Mouse (Mus musculus): ENCODE data around the gene Efcab3. TPM values are rescaled to one million over a fixed set of nuclear protein-coding genes. Genes with fewer than 3 reads are reported as not detected.
"Not testable (repeated sequence)": the region's sequence is repeated elsewhere in the genome, so short reads cannot be mapped to it uniquely, and the experiment has no call there.

The Efcab3 gene
- not detected for total RNA-seq (2018; cell fraction: chromatin; rRNA removed)
- not detected for total RNA-seq (2018; cell fraction: cytosol; rRNA removed)
- total RNA-seq (2018; cell fraction: nucleus; rRNA removed) = not detected
- polyA plus RNA-seq (2018) = not detected in 3 replicates

DNA sequence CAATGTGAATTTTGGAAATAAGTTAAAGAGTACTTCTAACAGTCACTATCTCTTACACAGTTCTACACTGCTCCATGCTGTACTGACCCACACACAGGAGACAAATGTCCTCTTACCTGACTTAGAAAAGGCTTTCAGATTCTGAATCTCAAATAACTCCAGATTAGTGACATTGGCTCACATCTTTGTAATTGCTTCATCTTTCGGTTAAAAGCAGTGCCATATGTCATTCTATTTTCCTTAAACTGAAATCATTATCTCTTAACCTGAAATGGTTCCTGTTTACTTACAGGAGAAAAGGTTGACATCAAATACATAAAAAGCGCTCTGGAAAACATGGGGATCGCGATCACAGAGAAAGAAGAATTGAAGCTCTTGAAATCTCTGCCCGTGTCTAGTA lies at the start of gene Efcab3:
Gene Efcab3 (plus strand): TSS at position 301 of the 400 bp plus-strand sequence.
- Histone ChIP-seq H3K36me3 (ENCODE audit: inconsistent target) (no peaks in the 10 kb centered on the region), H3K4me3 (ENCODE audit: inconsistent target) (no peak within 1 kb of the TSS), H3K27ac (no peak within 1 kb of the TSS), H3K79me2 (ENCODE audit: inconsistent target) (no peaks in the 10 kb centered on the region)
- WGBS (ENCODE audit: missing documents) = 95% methylated on average over 5 of the region's 5 CpGs

DNA sequence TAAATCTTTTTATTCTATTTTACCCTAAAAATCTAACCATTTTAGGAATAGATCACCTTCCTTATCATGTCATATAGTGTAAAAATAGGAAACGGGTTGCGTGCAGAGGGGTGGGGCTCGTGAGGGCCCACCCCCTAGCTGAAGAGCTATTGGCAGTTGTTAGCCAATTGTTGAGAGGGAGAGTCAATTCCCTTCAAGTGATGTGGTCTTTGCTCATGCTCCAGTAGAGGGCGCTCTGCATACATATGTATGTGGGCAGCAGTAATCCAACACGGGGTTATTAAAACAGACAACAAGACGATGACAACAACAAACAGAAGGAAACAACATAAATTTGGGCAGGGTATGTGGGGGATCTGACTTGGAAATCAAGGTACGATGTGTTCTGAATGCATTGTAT lies 42.3 kb upstream of the Efcab3 start:
- no peak overlapping the region for H3K27ac ChIP-seq
- 77% methylated on average over 7 of the region's 7 CpGs for WGBS (ENCODE audit: missing documents)
- H3K4me3 ChIP-seq (ENCODE audit: inconsistent target) = no peak overlapping the region
- no peaks in the 10 kb centered on the region for H3K79me2 ChIP-seq (ENCODE audit: inconsistent target)
- no peaks in the 10 kb centered on the region for H3K36me3 ChIP-seq (ENCODE audit: inconsistent target)

DNA sequence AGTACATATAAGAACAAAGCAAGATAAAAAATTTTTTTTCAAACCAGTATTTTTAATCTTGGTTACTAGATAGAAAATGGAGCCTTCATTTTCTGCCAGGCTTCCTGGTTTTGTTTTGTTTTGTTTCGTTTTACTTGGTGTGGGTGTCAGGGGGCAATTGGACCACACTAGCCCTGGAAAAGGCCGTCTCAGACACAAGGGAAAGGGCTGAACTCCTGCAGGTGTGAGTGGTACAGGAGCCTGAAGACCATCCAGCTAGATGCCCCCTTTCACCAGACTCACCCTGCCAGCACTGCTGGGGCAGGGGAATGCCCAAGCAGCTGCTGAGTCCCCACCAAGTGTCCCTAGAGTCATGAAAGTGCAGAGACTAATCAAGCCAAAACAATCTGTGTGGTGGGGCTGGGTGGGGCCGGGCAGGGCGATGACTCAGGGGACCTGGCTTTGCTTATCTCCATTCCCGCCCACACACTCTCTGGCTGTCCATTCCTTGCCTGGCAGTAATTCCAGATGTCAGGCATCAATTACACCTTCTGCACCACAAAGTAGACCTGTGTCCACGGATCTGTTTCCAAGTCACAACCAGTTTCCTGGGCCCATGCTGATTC lies 34.5 kb upstream of the Efcab3 start:
- 73% methylated on average over 6 of the region's 6 CpGs for WGBS (ENCODE audit: missing documents)
- Histone ChIP-seq H3K79me2 (ENCODE audit: inconsistent target) (no peaks in the 10 kb centered on the region), H3K27ac (no peak overlapping the region), H3K36me3 (ENCODE audit: inconsistent target) (no peaks in the 10 kb centered on the region), H3K4me3 (ENCODE audit: inconsistent target) (no peak overlapping the region)

DNA sequence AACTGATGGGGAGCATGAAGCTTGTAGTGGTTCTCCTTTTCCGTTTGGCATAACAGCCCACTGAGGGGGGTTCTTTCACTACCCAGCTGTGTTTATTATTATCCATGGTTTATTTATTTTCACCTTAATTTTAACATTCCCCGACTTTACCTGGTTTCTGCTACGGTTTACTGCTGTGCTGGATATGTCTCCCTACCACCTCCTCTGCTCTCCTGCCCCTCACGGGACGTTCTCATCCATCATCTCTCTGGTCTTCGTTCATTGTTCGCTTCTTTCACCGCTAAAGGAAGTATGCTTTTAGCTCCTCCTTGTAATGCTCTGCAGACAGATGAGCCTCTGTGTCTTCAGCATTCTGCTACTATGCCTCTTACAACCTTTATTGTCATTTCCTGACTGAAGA lies 33.9 kb upstream of the Efcab3 start:
- Histone ChIP-seq H3K79me2 (ENCODE audit: inconsistent target) (no peaks in the 10 kb centered on the region), H3K27ac (no peak overlapping the region), H3K36me3 (ENCODE audit: inconsistent target) (no peaks in the 10 kb centered on the region), H3K4me3 (ENCODE audit: inconsistent target) (no peak overlapping the region)
- 87% methylated on average over 8 of the region's 8 CpGs for WGBS (ENCODE audit: missing documents)

DNA sequence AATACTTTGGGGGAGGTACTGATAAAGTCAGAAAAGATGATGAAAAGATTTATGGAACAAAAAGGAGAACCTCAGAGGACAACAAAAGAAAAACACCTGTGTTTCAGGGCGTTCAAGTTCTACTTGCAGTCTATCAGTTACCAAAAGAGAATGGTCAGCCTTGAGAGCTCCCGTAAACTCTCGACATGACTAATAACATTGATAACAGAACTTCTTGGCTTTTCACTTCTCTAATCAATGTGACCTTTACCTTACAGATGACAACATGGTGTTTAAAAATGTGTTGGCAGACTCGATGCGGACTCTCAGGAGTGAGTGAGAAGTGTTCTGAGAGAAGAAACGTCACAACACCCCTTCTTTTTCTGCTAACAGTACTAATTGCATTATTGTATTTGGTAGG lies 33.2 kb upstream of the Efcab3 start:
- Histone ChIP-seq H3K27ac (no peak overlapping the region), H3K79me2 (ENCODE audit: inconsistent target) (no peaks in the 10 kb centered on the region), H3K4me3 (ENCODE audit: inconsistent target) (no peak overlapping the region), H3K36me3 (ENCODE audit: inconsistent target) (no peaks in the 10 kb centered on the region)
- WGBS (ENCODE audit: missing documents) = 88% methylated on average over 6 of the region's 6 CpGs

DNA sequence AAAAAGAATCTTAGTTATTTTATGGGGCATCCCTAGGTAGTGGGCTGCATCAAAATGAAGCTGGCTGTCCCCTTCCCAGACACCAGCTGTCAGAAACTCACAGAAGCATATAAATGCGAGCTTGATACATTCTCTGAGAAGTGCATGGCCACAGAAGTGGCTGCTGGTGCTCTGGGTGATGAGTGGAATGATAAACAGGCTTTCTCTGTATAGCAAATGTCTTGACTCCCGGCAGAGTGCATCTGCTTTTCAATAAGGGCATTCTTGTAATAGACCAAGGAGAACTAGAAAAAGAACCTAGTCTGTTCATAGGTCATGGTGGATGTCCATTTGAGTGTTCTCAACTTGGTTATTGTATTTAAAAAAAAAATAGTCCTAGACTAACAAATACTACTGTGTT lies 32.3 kb upstream of the Efcab3 start:
- no peak overlapping the region for H3K4me3 ChIP-seq (ENCODE audit: inconsistent target)
- no peak overlapping the region for H3K27ac ChIP-seq
- no peaks in the 10 kb centered on the region for H3K79me2 ChIP-seq (ENCODE audit: inconsistent target)
- WGBS (ENCODE audit: missing documents) = 91% methylated on average over 2 of the region's 2 CpGs
- H3K36me3 ChIP-seq (ENCODE audit: inconsistent target) = no peaks in the 10 kb centered on the region

DNA sequence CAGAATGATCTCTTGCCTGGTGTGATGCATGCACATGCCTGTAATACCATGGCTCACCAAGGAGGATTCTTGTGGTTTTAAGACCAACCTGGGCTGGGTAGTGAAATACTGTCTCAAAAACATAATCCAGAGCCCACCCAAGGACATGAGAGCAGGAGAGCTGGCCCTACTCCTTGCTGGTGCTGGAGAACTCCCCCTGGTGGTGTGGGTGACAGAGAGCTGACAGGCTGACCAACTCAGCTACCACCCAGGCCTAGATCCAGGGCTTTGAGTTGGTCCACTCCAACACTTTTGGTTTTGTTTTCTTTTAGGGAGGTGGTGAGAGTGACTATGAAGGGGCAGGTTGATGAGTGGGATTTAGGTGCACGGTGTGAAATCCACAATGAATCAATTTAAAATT lies 28.3 kb upstream of the Efcab3 start:
- 100% methylated on average over 1 of the region's 1 CpGs for WGBS (ENCODE audit: missing documents)
- Histone ChIP-seq H3K79me2 (ENCODE audit: inconsistent target) (no peaks in the 10 kb centered on the region), H3K4me3 (ENCODE audit: inconsistent target) (no peak overlapping the region), H3K27ac (no peak overlapping the region), H3K36me3 (ENCODE audit: inconsistent target) (no peaks in the 10 kb centered on the region)

DNA sequence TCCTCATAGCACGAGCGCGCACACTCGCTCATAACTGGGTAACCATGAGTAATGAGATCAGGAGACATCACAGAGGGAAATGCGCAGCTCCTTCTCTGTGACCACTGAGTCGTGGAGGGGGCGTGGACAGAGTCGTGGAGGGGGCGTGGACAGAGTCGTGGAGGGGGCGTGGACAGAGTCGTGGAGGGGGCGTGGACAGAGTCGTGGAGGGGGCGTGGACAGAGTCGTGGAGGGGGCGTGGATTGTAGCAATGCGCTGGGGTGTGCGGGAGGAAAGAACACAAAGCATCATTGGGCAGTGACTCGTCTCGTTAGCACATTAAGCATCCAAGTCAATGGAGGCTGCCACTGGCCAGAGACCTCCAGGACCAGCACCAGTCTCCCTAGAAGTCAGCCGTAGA lies 49.1 kb downstream of the Efcab3 start:
- not testable (repeated sequence) for H3K27ac ChIP-seq; H3K36me3 ChIP-seq (ENCODE audit: inconsistent target); H3K4me3 ChIP-seq (ENCODE audit: inconsistent target); H3K79me2 ChIP-seq (ENCODE audit: inconsistent target)
- 82% methylated on average over 21 of the region's 22 CpGs for WGBS (ENCODE audit: missing documents)

DNA sequence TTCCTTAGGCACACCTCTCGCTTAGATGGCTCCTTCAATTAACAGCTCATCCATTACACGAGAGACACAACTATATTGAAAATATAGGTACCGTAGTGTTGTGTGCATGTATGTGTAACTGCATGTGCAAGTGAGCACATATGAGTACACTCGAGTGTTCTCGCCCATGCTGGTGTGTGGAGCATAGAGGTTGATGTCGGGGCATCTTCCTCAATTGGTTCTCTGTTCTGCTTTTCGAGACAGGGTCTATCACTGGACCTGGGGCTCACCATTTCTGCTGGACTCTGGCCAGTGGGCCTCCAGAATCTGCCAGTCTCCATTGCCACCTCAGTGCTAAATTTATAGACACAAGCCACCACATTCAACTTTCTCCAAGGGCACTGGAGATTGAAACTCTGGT lies 54.4 kb downstream of the Efcab3 start:
- Histone ChIP-seq H3K27ac (no peak overlapping the region), H3K79me2 (ENCODE audit: inconsistent target) (no peaks in the 10 kb centered on the region), H3K36me3 (ENCODE audit: inconsistent target) (no peaks in the 10 kb centered on the region), H3K4me3 (ENCODE audit: inconsistent target) (no peak overlapping the region)
- WGBS (ENCODE audit: missing documents) = 64% methylated on average over 7 of the region's 7 CpGs

DNA sequence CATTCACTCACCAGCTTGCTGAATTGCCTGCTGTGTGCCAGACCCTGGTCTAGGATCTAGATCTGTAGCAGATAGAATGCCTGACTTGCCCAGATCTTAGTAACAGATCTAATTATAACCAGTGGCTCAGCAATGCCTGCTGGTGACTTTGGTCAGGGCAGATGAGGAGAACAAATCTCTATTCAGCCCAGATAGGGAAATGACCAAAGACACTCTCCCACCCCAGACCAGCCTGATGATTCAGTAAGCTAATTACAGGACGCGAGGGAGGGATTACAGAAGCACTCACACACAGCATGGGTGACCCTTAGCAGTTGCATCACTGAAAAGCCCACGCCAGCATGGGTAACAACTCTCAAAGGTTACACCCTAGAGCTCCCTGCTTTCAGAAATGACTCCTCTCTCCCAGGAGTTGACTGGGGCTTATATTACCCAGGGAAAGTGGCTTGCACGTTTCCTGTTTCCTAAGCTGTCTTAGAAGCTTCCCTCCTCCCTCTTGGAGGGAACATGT lies 57.2 kb downstream of the Efcab3 start:
- 31% methylated on average over 3 of the region's 4 CpGs for WGBS (ENCODE audit: missing documents)
- Histone ChIP-seq H3K4me3 (ENCODE audit: inconsistent target) (no peak overlapping the region), H3K36me3 (ENCODE audit: inconsistent target) (no peaks in the 10 kb centered on the region), H3K79me2 (ENCODE audit: inconsistent target) (no peaks in the 10 kb centered on the region), H3K27ac (0 out of 2 replicates have a peak overlapping the region, but pooled peaks have one; percentile 7)

DNA sequence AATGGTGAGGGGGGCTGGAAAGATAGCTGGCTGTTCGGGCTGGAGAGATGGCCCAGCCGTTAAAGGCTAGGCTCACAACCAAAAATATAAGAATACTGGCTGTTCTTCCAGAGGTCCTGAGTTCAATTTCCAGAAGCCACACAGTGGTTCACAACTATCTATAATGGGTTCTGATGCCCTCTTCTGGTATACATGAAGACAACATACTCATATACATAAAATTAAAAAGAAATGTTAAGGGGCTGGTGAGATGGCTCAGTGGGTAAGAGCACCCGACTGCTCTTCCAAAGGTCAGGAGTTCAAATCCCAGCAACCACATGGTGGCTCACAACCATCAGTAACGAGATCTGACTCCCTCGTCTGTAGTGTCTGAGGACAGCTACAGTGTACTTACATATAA lies 58.4 kb downstream of the Efcab3 start:
- 78% methylated on average over 5 of the region's 5 CpGs for WGBS (ENCODE audit: missing documents)
- H3K27ac ChIP-seq; H3K79me2 ChIP-seq (ENCODE audit: inconsistent target); H3K4me3 ChIP-seq (ENCODE audit: inconsistent target); H3K36me3 ChIP-seq (ENCODE audit: inconsistent target): not testable (repeated sequence)

DNA sequence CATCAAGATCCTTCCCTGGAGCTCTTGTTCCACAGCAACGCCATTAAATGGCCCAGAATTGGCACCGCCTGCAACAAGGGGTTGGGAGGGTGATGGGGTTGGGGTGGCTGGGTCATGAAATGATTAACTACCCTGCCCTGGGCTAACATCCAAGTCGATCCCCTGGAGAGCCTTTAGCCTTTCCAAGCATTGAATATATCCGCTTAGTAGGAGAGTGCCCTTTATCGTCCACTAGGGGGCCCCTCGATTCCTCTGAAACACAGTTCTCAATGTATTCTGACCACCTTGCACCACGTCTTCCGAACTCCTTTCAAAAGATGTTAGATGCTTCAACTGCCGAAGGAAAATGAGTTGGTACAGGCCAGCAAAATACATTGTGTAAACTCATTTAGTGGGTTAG lies 60.6 kb downstream of the Efcab3 start:
- Histone ChIP-seq H3K36me3 (ENCODE audit: inconsistent target) (no peaks in the 10 kb centered on the region), H3K27ac (no peak overlapping the region), H3K4me3 (ENCODE audit: inconsistent target) (no peak overlapping the region), H3K79me2 (ENCODE audit: inconsistent target) (peaks cover 26% of the 10 kb centered on the region)
- 4% methylated on average over 9 of the region's 9 CpGs for WGBS (ENCODE audit: missing documents)

DNA sequence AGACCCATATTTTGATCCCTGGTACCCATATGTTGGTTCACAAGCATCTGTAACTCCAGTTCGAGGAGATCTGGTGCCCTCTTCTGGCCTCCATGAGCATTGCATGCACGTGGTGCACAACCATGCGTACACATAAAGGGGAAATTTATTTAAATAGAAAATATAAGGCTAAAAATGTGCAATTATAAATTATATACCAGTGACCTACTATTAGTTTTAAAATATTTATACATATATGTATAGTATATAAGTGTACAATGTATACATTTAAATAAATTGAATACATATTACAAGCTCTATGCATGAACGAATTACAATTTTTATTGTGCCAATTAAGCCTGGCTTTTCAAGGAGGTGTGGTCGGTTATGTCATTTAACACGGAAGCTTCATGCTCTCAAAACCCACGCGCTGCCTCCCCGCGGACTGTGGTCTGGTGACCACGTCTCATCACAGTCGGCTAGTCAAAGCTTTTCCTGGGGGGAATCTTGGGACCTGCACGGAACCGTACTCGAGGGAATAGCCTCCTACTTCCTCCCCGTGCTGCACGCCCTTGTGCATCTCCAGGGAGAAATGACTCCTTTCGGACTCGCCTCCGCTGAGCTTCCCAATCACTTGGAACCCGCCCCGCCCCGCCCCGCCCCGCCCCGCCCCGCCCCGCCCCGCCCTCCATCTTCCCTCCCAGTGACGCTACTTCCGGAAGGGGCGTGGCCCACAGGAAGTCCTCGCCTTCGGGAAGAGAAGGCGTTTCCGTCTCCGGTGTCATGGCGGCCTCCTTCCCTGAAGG lies 62.5 kb downstream of the Efcab3 start, which contains the start of gene Mettl2:
Gene Mettl2 (plus strand): TSS at position 691 of the 785 bp plus-strand sequence.
- H3K36me3 ChIP-seq (ENCODE audit: inconsistent target) = no peaks in the 10 kb centered on the region
- H3K4me3 ChIP-seq (ENCODE audit: inconsistent target) = peak within 1 kb of the TSS; percentile 78
- peaks cover 36% of the 10 kb centered on the region for H3K79me2 ChIP-seq (ENCODE audit: inconsistent target)
- peak within 1 kb of the TSS; percentile 28; the same call in 1 of the 2 replicates for H3K27ac ChIP-seq
- 2% methylated on average over 28 of the region's 38 CpGs for WGBS (ENCODE audit: missing documents)

DNA sequence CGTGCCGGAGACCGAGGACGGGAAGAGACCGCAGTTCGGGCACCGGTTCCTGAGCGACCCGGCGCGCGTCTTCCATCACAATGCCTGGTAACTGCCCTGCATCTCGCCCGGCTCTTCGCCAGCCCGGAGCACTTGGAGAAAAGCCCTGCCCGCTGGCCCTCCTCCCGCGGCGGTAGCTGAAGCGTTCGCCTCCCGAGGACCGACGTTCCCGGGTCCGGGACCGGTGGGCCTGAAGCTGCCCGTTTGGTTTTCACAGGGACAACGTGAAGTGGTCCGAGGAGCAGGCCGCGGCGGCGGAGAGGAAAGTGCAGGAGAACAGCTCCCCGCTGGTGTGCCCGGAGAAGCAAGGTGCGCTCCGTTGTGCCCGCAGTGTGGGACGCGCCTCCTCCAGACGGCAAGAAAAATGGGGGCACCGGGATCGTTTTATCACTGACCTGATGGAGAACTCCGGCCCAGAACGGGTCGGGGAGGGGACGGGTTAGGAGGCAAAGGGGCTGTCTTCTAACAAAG lies 63.2 kb downstream of the Efcab3 start:
- H3K4me3 ChIP-seq (ENCODE audit: inconsistent target) = peak overlapping the region; percentile 78
- H3K27ac ChIP-seq = no peak overlapping the region
- 0 out of 2 replicates have a peak, but pooled peaks cover 2% of the 10 kb centered on the region for H3K36me3 ChIP-seq (ENCODE audit: inconsistent target)
- peaks cover 36% of the 10 kb centered on the region for H3K79me2 ChIP-seq (ENCODE audit: inconsistent target)
- WGBS (ENCODE audit: missing documents) = under 1% methylated on average over 46 of the region's 49 CpGs

DNA sequence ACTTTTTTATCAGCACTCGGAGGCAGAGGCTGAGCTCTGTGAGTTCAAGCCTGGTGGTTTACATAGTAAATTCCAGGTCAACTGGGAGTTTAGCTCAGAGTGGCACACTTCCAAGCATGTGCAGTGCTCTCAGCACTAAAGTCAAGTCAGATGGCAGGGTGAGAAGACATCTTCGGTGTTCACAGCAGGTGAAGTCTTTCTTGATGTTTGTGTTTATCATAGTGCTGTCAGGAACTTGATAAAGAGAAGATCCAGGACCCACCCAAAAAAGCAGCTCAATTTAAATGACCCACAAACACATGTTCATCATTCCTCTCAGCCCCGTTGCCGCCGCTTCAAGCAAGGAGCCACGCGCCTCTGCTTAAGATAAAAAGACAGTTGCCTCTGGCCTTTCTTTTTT lies 72.3 kb downstream of the Efcab3 start:
- Histone ChIP-seq H3K27ac (no peak overlapping the region), H3K36me3 (ENCODE audit: inconsistent target) (peaks cover 64% of the 10 kb centered on the region)
- WGBS (ENCODE audit: missing documents) = 93% methylated on average over 7 of the region's 7 CpGs

More for the DNA sequence above, 72.3 kb downstream of the Efcab3 start:
- Histone ChIP-seq H3K4me3 (ENCODE audit: inconsistent target) (no peak overlapping the region), H3K79me2 (ENCODE audit: inconsistent target) (no peaks in the 10 kb centered on the region)
